Mouse (Mus musculus) megakaryocyte, embryonic 14.5 days (primary cell): ENCODE results near the gene Jmjd8.

Experiments used
- FLI1 ChIP-seq: IDR thresholded peaks from 2 replicates; pipeline ENCODE4 v1.6.1; 2012; ENCODE audit warnings: low read length, inconsistent platforms, mixed read lengths
- GATA1 ChIP-seq: IDR thresholded peaks from 3 replicates; pipeline ENCODE4 v1.6.1; 2012; ENCODE audit warnings: mixed read lengths, low read length, inconsistent platforms, borderline replicate concordance

DNA sequence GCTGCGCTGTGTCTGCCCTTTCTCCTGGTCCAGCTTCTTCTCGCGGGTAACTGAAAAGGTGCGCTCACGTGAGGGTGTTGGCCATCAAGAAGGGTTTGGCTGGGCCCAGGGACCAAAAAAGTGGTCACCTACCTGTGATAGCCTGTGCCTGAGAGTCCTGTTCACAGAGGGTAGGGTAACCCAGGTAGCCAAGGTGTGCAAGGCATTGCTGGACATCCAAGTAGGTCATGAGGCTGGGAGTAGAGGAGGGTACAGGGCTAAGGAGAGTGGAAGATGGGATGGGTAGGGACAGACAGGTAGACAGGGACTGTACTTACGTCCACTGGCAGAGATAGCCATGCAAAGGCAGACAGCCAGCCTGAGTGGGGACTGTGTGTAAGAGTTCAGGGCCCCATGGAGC, 11.9 kb downstream of the Jmjd8 start:
- TF ChIP-seq GATA1: no peak
- TF ChIP-seq FLI1: no peak
